Mouse (Mus musculus): Measurements from ENCODE around the gene Rbfox1.

GRCm38 (mm10) chr16:6019361-6019760 is 134.2 kb downstream of the Rbfox1 start:
- TF ChIP-seq MYB (IDR thresholded peaks at IDR 0.05; ENCODE audit: low read depth, low read length) (no peak), GATA1 (IDR thresholded peaks at IDR 0.05; ENCODE audit: low read depth, low read length) (no peak), ETS1 (IDR thresholded peaks at IDR 0.05; ENCODE audit: low read depth, low read length) (no peak), ZKSCAN1 (IDR thresholded peaks at IDR 0.05; ENCODE audit: low read depth, low read length) (no peak), MAZ (IDR thresholded peaks at IDR 0.05; ENCODE audit: low read depth, low read length) (no peak), POLR2A (IDR thresholded peaks at IDR 0.05; ENCODE audit: control insufficient read depth in 1 of 2, insufficient read depth in 1 of 2, low read depth in 1 of 2, low read length in 2 of 2, poor library complexity in 1 of 2) (no peak), MXI1 (IDR thresholded peaks at IDR 0.05; ENCODE audit: low read depth, low read length) (no peak), CTCF (IDR thresholded peaks at IDR 0.05 in 2 of 3, conservative IDR thresholded peaks at IDR 0.05 in 1 of 3; ENCODE audit: control insufficient read depth in 1 of 3, insufficient read depth in 1 of 3, low read depth in 2 of 3, low read length in 3 of 3, poor library complexity in 1 of 3, severe bottlenecking in 1 of 3) (no peak)
